Mouse (Mus musculus) left cerebral cortex, adult 2 months (tissue): Measurements from ENCODE around the gene Gprin3. TPM values are rescaled to one million over a fixed set of nuclear protein-coding genes. Genes with fewer than 3 reads are reported as not detected.

Experiments
- DNase-seq, 2 experiments: peaks; one replicate each; pipeline ENCODE4 v3.0.0; 2021 to 2022; ENCODE audit warnings: low spot score in 2 of 2, mixed read lengths in 1 of 2; ENCODE audit errors: extremely low spot score in 1 of 2
- H3K27ac ChIP-seq: fragments of 200-600 bp; 2 replicates; pipeline ENCODE4 v1.8.1; 2022
- H3K4me3 ChIP-seq: fragments of 200-600 bp; 2 replicates; pipeline ENCODE4 v1.8.1; 2022
- CTCF ChIP-seq: fragments of 200-600 bp; IDR thresholded peaks from 2 replicates; pipeline ENCODE4 v1.8.1; 2022; ENCODE audit warnings: antibody characterized with exemption, mild to moderate bottlenecking, moderate library complexity
- intact Hi-C: fragments of 180-260 bp; cut with DNase I; formaldehyde crosslinking; loops from one replicate; pipeline ENCODE4 v1.15.1; 2025
- total RNA-seq, 2 experiments: library from RNA; stranded (reverse); gene quantifications; 2 replicates each; pipeline ENCODE4 v1.2.3; 2021

Gprin3 gene
- total RNA-seq, 2 experiments from 2014 or later = 8.0 to 10.9 TPM

GRCm38 (mm10) chr6:59414816-59415215, 11.3 kb downstream of the Gprin3 start:
- intact Hi-C loops = no loop called here
- no peak overlapping the region for H3K4me3 ChIP-seq
- H3K27ac ChIP-seq = no peak overlapping the region
- TF ChIP-seq CTCF = no peak
- no peak for DNase-seq

- no peak for DNase-seq
- Histone ChIP-seq H3K27ac (no peak overlapping the region), H3K4me3 (no peak overlapping the region)
- TF ChIP-seq CTCF = no peak
- intact Hi-C loops = no loop called here
Observed at GRCm38 (mm10) chr6:59412417-59413346, 13.4 kb downstream of the Gprin3 start.

GRCm38 (mm10) chr6:59409001-59409700, 16.9 kb downstream of the Gprin3 start:
- no peak for TF ChIP-seq CTCF
- Histone ChIP-seq H3K27ac (no peak overlapping the region), H3K4me3 (no peak overlapping the region)
- intact Hi-C loops = no loop called here
- DNase-seq = no peak

GRCm38 (mm10) chr6:59407482-59407997, 18.6 kb downstream of the Gprin3 start:
- TF ChIP-seq CTCF = no peak
- Histone ChIP-seq H3K4me3 (no peak overlapping the region), H3K27ac (no peak overlapping the region; the same call in 1 of the 2 replicates)
- intact Hi-C loops = no loop called here
- DNase-seq = no peak

GRCm38 (mm10) chr6:59390208-59390607, 35.9 kb downstream of the Gprin3 start:
- Histone ChIP-seq H3K27ac (no peak overlapping the region), H3K4me3 (no peak overlapping the region)
- no peak for DNase-seq
- intact Hi-C loops = no loop called here
- TF ChIP-seq CTCF = no peak

GRCm38 (mm10) chr6:59365300-59365699, 60.8 kb downstream of the Gprin3 start:
- TF ChIP-seq CTCF = no peak
- intact Hi-C loops = no loop called here
- Histone ChIP-seq H3K4me3 (no peak overlapping the region), H3K27ac (no peak overlapping the region)
- no peak for DNase-seq

GRCm38 (mm10) chr6:59363282-59363681, 62.8 kb downstream of the Gprin3 start:
- intact Hi-C loops = no loop called here
- TF ChIP-seq CTCF = no peak

GRCm38 (mm10) chr6:59354943-59355342, 71.2 kb downstream of the Gprin3 start:
- DNase-seq = no peak
- Histone ChIP-seq H3K27ac (no peak overlapping the region), H3K4me3 (no peak overlapping the region)
- no peak for TF ChIP-seq CTCF
- intact Hi-C loops = no loop called here

More at GRCm38 (mm10) chr6:59363282-59363681, 62.8 kb downstream of the Gprin3 start:
- Histone ChIP-seq H3K27ac (no peak overlapping the region), H3K4me3 (no peak overlapping the region)
- DNase-seq = no peak

GRCm38 (mm10) chr6:59351108-59351789, 74.8 kb downstream of the Gprin3 start:
- intact Hi-C loops = no loop called here
- DNase-seq = no peak
- TF ChIP-seq CTCF = no peak
- no peak overlapping the region for H3K4me3 ChIP-seq
- H3K27ac ChIP-seq = no peak overlapping the region

- no peak for DNase-seq
- no peak overlapping the region for H3K27ac ChIP-seq
- intact Hi-C loops = no loop called here
- no peak for TF ChIP-seq CTCF
- H3K4me3 ChIP-seq = no peak overlapping the region
Observed at GRCm38 (mm10) chr6:59348673-59349072, 77.4 kb downstream of the Gprin3 start.

- no peak for TF ChIP-seq CTCF
- Histone ChIP-seq H3K4me3 (no peak overlapping the region), H3K27ac (no peak overlapping the region)
- intact Hi-C loops = no loop called here
- DNase-seq = no peak
Observed at GRCm38 (mm10) chr6:59341146-59341545, 84.9 kb downstream of the Gprin3 start.

- no peak for TF ChIP-seq CTCF
- intact Hi-C loops = no loop called here
- DNase-seq = no peak
- no peak overlapping the region for H3K4me3 ChIP-seq
- no peak overlapping the region for H3K27ac ChIP-seq
Observed at GRCm38 (mm10) chr6:59328297-59328696, 97.8 kb downstream of the Gprin3 start.
